8 mouse cellular contexts compared by ENCODE assay signal in the genomic region with DNA sequence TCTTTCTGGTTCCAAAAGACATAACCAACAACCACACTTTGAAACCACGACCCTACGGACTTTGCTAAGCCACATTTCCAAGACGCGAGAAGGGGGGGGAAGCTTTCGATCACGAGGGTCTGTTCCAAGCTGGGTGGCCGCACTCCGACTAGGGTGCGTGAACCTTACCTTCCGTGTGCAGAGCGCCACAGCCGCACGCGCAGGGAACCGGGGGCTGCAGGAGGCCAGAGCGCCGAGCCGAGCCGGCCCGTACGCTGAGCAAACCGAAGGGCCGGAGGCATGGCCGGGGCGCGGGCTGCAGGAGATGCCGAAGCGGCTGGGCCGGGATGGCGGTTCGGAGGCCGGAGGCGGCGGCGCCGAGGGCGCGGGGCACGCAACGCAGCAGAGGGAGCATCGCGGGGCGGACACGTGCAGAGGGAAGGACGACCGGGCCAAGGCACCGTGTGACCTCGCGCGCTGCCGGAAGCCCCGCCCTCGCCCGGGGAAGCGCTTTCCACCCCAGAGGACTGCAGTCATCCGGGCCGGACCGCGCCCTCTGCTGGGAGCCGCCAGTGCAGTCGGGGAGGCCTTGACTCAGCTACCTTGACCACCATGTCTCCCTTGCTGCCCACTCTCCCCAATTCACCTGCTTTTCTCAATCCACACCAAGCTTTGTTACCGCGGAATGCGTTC. TPM values are rescaled to one million over a fixed set of nuclear protein-coding genes. Genes with fewer than 3 reads are reported as not detected.
DNase-seq lines count a peak whose midpoint lies in the region; ATAC-seq and TF ChIP-seq lines count a peak whose summit lies in the region.

A gene (minus strand): TSS at position 470 of the 672 bp plus-strand sequence.

- peak; percentile 93 for ATAC-seq in cerebellum, adult (ENCODE audit: insufficient number of reproducible peaks, low FRiP score, low TSS enrichment)
- peak; percentile 98 for ATAC-seq in forebrain, embryonic 13.5 days
- peak; percentile 96 for ATAC-seq in heart, postnatal 0 days (ENCODE audit: insufficient read depth, low read depth)
- peak; percentile 94 for ATAC-seq in liver, embryonic 15.5 days (ENCODE audit: insufficient read depth)
- ATAC-seq in neural tube, embryonic 11.5 days (ENCODE audit: insufficient read depth, low FRiP score, low TSS enrichment) = peak; percentile 93
- peak; percentile 96 for ATAC-seq in stomach, embryonic 16.5 days (ENCODE audit: insufficient read depth, low FRiP score)

- H3K4me2 ChIP-seq in forebrain, embryonic 13.5 days = peak within 1 kb of the TSS; percentile 66
- peak within 1 kb of the TSS; percentile 85 for H3K4me2 ChIP-seq in heart, postnatal 0 days (ENCODE audit: low read depth, low read length)
- peak within 1 kb of the TSS; percentile 99 for H3K4me2 ChIP-seq in liver, embryonic 15.5 days
- H3K4me2 ChIP-seq in neural tube, embryonic 11.5 days (ENCODE audit: low read depth) = peak within 1 kb of the TSS; percentile 78
- H3K4me2 ChIP-seq in stomach, embryonic 16.5 days (ENCODE audit: low read depth, low read length) = peak within 1 kb of the TSS; percentile 81

- 0 out of 2 replicates have a peak within 1 kb of the TSS, but pooled peaks have one; percentile 9 for H3K27ac ChIP-seq in ES-Bruce4 (ENCODE audit: insufficient read depth, low read length)
- H3K27ac ChIP-seq in forebrain, embryonic 13.5 days = peak within 1 kb of the TSS; percentile 38; the same call in 1 of the 2 replicates
- peak within 1 kb of the TSS; percentile 84 for H3K27ac ChIP-seq in heart, postnatal 0 days (ENCODE audit: low read depth)
- peak within 1 kb of the TSS; percentile 73 for H3K27ac ChIP-seq in liver, embryonic 15.5 days (replicated peaks)
- H3K27ac ChIP-seq in neural tube, embryonic 11.5 days (ENCODE audit: low read depth, low read length) = peak within 1 kb of the TSS; percentile 17; the same call in 1 of the 2 replicates
- H3K27ac ChIP-seq in stomach, embryonic 16.5 days (ENCODE audit: low read length) = peak within 1 kb of the TSS; percentile 54; the same call in 1 of the 2 replicates

- H3K27me3 ChIP-seq in ES-Bruce4 (ENCODE audit: control insufficient read depth, insufficient read depth, low read length, poor library complexity, severe bottlenecking) = no peaks in the 10 kb centered on the region
- H3K27me3 ChIP-seq in forebrain, embryonic 13.5 days = no peaks in the 10 kb centered on the region
- no peaks in the 10 kb centered on the region for H3K27me3 ChIP-seq in heart, postnatal 0 days (ENCODE audit: control insufficient read depth, insufficient read depth, low read length)
- H3K27me3 ChIP-seq in liver, embryonic 15.5 days = no peaks in the 10 kb centered on the region
- no peaks in the 10 kb centered on the region for H3K27me3 ChIP-seq in neural tube, embryonic 11.5 days (ENCODE audit: control insufficient read depth, insufficient read depth, low read length)
- no peaks in the 10 kb centered on the region for H3K27me3 ChIP-seq in stomach, embryonic 16.5 days (ENCODE audit: control insufficient read depth, insufficient read depth, low read length)

- TF ChIP-seq EP300 in ES-Bruce4 (IDR thresholded peaks at IDR 0.05; ENCODE audit: insufficient read depth, low read depth, low read length) = peak; percentile 72; the same call in 1 of the 2 replicates
- TF ChIP-seq EP300 in heart, postnatal 0 days (IDR thresholded peaks at IDR 0.05; ENCODE audit: low read depth) = peak; percentile 89

- DNase-seq in heart, postnatal 0 days (ENCODE audit: low spot score) = peak; percentile 84
- DNase-seq in kidney, postnatal 4 days = peak; percentile 98
- peak; percentile 94 for DNase-seq in neural tube, embryonic 11.5 days (ENCODE audit: low spot score)

- peak within 1 kb of the TSS; percentile 83 for H3K9ac ChIP-seq in ES-Bruce4 (ENCODE audit: low read depth, poor library complexity, severe bottlenecking)
- H3K9ac ChIP-seq in forebrain, embryonic 13.5 days = peak within 1 kb of the TSS; percentile 95
- peak within 1 kb of the TSS; percentile 89 for H3K9ac ChIP-seq in heart, postnatal 0 days (replicated peaks; ENCODE audit: low read depth, low read length)
- peak within 1 kb of the TSS; percentile 81 for H3K9ac ChIP-seq in liver, embryonic 15.5 days
- peak within 1 kb of the TSS; percentile 87 for H3K9ac ChIP-seq in neural tube, embryonic 11.5 days (ENCODE audit: low read length)
- H3K9ac ChIP-seq in stomach, embryonic 16.5 days (ENCODE audit: low read length) = peak within 1 kb of the TSS; percentile 94

- under 1% methylated on average over 64 of the region's 64 CpGs for WGBS in forebrain, embryonic 13.5 days
- under 1% methylated on average over 50 of the region's 64 CpGs for WGBS in heart, postnatal 0 days
- WGBS in liver, embryonic 15.5 days (ENCODE audit: insufficient replicate concordance) = under 1% methylated on average over 60 of the region's 64 CpGs
- under 1% methylated on average over 60 of the region's 64 CpGs for WGBS in neural tube, embryonic 11.5 days
- WGBS in stomach, embryonic 16.5 days = under 1% methylated on average over 64 of the region's 64 CpGs

- H3K9me3 ChIP-seq in ES-Bruce4 (replicated peaks; ENCODE audit: control insufficient read depth, insufficient read depth, low read length, poor library complexity, severe bottlenecking) = no peaks in the 10 kb centered on the region
- no peaks in the 10 kb centered on the region for H3K9me3 ChIP-seq in forebrain, embryonic 13.5 days (replicated peaks)
- H3K9me3 ChIP-seq in heart, postnatal 0 days (replicated peaks; ENCODE audit: control insufficient read depth, low read length) = no peaks in the 10 kb centered on the region
- H3K9me3 ChIP-seq in liver, embryonic 15.5 days (replicated peaks) = no peaks in the 10 kb centered on the region
- H3K9me3 ChIP-seq in neural tube, embryonic 11.5 days (ENCODE audit: control insufficient read depth, low read length) = no peaks in the 10 kb centered on the region
- H3K9me3 ChIP-seq in stomach, embryonic 16.5 days (replicated peaks; ENCODE audit: control insufficient read depth, low read length) = no peaks in the 10 kb centered on the region

- H3K4me3 ChIP-seq in ES-Bruce4 (ENCODE audit: low read depth, low read length) = peak within 1 kb of the TSS; percentile 90
- H3K4me3 ChIP-seq in forebrain, embryonic 13.5 days = peak within 1 kb of the TSS; percentile 100
- peak within 1 kb of the TSS; percentile 99 for H3K4me3 ChIP-seq in heart, postnatal 0 days (ENCODE audit: low read depth, low read length)
- H3K4me3 ChIP-seq in liver, embryonic 15.5 days (replicated peaks) = peak within 1 kb of the TSS; percentile 91
- peak within 1 kb of the TSS; percentile 98 for H3K4me3 ChIP-seq in neural tube, embryonic 11.5 days (ENCODE audit: low read depth, low read length)
- H3K4me3 ChIP-seq in stomach, embryonic 16.5 days (replicated peaks; ENCODE audit: low read length) = peak within 1 kb of the TSS; percentile 85

- peaks cover 64% of the 10 kb centered on the region for H3K36me3 ChIP-seq in ES-Bruce4 (ENCODE audit: control insufficient read depth, insufficient read depth, low read length, poor library complexity, severe bottlenecking)
- H3K36me3 ChIP-seq in forebrain, embryonic 13.5 days (ENCODE audit: poor library complexity, severe bottlenecking) = peaks cover 71% of the 10 kb centered on the region
- H3K36me3 ChIP-seq in heart, postnatal 0 days (replicated peaks; ENCODE audit: control insufficient read depth, insufficient read depth, low read length) = peaks cover 68% of the 10 kb centered on the region
- H3K36me3 ChIP-seq in liver, embryonic 15.5 days (replicated peaks) = peaks cover 70% of the 10 kb centered on the region
- peaks cover 18% of the 10 kb centered on the region for H3K36me3 ChIP-seq in neural tube, embryonic 11.5 days (ENCODE audit: control insufficient read depth, insufficient read depth, low read length)
- peaks cover 20% of the 10 kb centered on the region for H3K36me3 ChIP-seq in stomach, embryonic 16.5 days (ENCODE audit: control insufficient read depth, insufficient read depth, low read length)

- H3K4me1 ChIP-seq in ES-Bruce4 (ENCODE audit: control insufficient read depth, insufficient read depth, low read length) = no peaks in the 10 kb centered on the region
- H3K4me1 ChIP-seq in forebrain, embryonic 13.5 days = peaks cover 14% of the 10 kb centered on the region
- peaks cover 8% of the 10 kb centered on the region; the same call in 1 of the 2 replicates for H3K4me1 ChIP-seq in heart, postnatal 0 days (ENCODE audit: control insufficient read depth, insufficient read depth)
- peaks cover 38% of the 10 kb centered on the region for H3K4me1 ChIP-seq in liver, embryonic 15.5 days (replicated peaks)
- peaks cover 4% of the 10 kb centered on the region; the same call in 1 of the 2 replicates for H3K4me1 ChIP-seq in neural tube, embryonic 11.5 days (ENCODE audit: control insufficient read depth, insufficient read depth, low read length)
- peaks cover 8% of the 10 kb centered on the region; the same call in 1 of the 2 replicates for H3K4me1 ChIP-seq in stomach, embryonic 16.5 days (ENCODE audit: control insufficient read depth, insufficient read depth, low read length)

- peak; percentile 38 for TF ChIP-seq POLR2A in ES-Bruce4 (IDR thresholded peaks at IDR 0.05; ENCODE audit: insufficient read depth, low read length)

- peak; percentile 90 for TF ChIP-seq CTCF in ES-Bruce4 (IDR thresholded peaks at IDR 0.05; ENCODE audit: low read depth, low read length)
- peak; percentile 94 for TF ChIP-seq CTCF in heart, postnatal 0 days (IDR thresholded peaks at IDR 0.05; ENCODE audit: low read depth)

RNA-seq across cellular contexts. Expression of the gene that starts here (rescaled TPM):
- 398 and 407 TPM in 2 replicates for polyA plus RNA-seq in ES-Bruce4 (2011; ENCODE audit: insufficient read depth, insufficient read length, low read depth, missing spikeins)
- polyA plus RNA-seq in forebrain, embryonic 13.5 days (2015; fragmentation: Nextera tagmentation; extraction: Ambion mirVana) = 229 and 242 TPM in 2 replicates
- 10.3 and 20.6 TPM in 2 replicates for total RNA-seq in heart, postnatal 0 days (2014; rRNA removed; ENCODE audit: low replicate concordance)
- 308 and 311 TPM in 2 replicates for polyA plus RNA-seq in heart, postnatal 0 days (2015; fragmentation: Nextera tagmentation; extraction: Ambion mirVana)
- 159 and 170 TPM in 2 replicates for polyA plus RNA-seq in liver, embryonic 15.5 days (2015; fragmentation: Nextera tagmentation; extraction: Ambion mirVana)
- 247 and 255 TPM in 2 replicates for polyA plus RNA-seq in neural tube, embryonic 11.5 days (2014; fragmentation: Nextera tagmentation; extraction: Ambion mirVana)
- 211 and 239 TPM in 2 replicates for polyA plus RNA-seq in stomach, embryonic 16.5 days (2015; fragmentation: Nextera tagmentation; extraction: Ambion mirVana)

Comparison
In these comparisons a context has a peak if more than half of its experiments do, and no peak if none do; other contexts are left out.
1. Peak in every context shown above with its lines: DNase-seq, ATAC-seq, H3K4me3 ChIP-seq and H3K27ac ChIP-seq.
2. H3K27ac ChIP-seq: peak in every context shown above with its lines; median percentile 84 in heart, postnatal 0 days; 73 in liver, embryonic 15.5 days; 54 in stomach, embryonic 16.5 days; 38 in forebrain, embryonic 13.5 days; 17 in neural tube, embryonic 11.5 days; 9 in ES-Bruce4.